Mouse (Mus musculus) liver, embryonic 14.5 days (tissue): ENCODE measurements around the gene Mrpl49.

Experiments
- CTCF ChIP-seq: IDR thresholded peaks from 2 replicates; pipeline ENCODE4 v1.5.1; 2016; ENCODE audit warnings: antibody characterized with exemption, low read depth, control low read depth
- EP300 ChIP-seq: IDR thresholded peaks from 2 replicates; pipeline ENCODE4 v1.6.1; 2016; ENCODE audit warnings: antibody characterized with exemption, low read depth

DNA sequence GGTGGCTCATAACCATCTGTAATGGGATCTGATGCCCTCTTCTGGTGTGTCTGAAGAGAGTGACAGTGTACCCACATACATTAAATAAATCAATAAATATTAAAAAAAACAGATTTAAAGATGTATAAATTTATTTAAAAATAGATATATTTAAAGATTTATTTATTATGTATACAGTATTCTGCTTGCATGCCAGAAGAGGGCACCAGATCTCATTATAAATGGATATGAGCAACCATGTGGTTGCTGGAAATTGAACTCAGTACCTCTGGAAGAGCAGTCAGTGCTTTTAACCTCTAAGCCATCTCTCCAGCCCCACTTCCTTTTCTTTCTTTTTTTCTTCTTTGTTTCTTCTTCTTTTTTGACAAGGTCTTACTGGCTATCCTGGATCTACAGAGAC lies 17.6 kb downstream of the Mrpl49 start:
- TF ChIP-seq EP300 (no peak), CTCF (peak; percentile 24; the same call in 1 of the 2 replicates)
